Mouse (Mus musculus): Measurements from ENCODE around the gene Dand5. TPM values are rescaled to one million over a fixed set of nuclear protein-coding genes. Genes with fewer than 3 reads are reported as not detected.

Dand5 gene
- polyA plus RNA-seq, 1 experiment from 2014 or later, result 12.5 TPM

GRCm38 (mm10) chr8:84793791-84794485, 28.7 kb downstream of the Dand5 start:
- DNase-seq (ENCODE audit: low read depth, low spot score) (no peak), ATAC-seq (no peak)
- in situ Hi-C loops (cut with MboI; ENCODE audit: low pct_unique_long_range_greater_than_20kb), result no loop called here

GRCm38 (mm10) chr8:84793134-84793533, 29.5 kb downstream of the Dand5 start:
- POLR2A ChIA-PET, result no interaction called here

More at GRCm38 (mm10) chr8:84793791-84794485, 28.7 kb downstream of the Dand5 start:
- CTCF ChIA-PET, result interaction anchor here (1.3 to 1.6 kb wide), 2 partner anchors 13 to 22 kb away, joined by 3 read pairs; no protein-coding TSS in a partner anchor
- no peak for TF ChIP-seq CTCF (IDR thresholded peaks at IDR 0.05)
- H3K27me3 ChIP-seq, result no peaks in the 10 kb centered on the region
- POLR2A ChIA-PET, result no interaction called here

GRCm38 (mm10) chr8:84792429-84792947, 30.1 kb downstream of the Dand5 start:
- ATAC-seq, result no peak
- CTCF ChIA-PET, result interaction anchor here (1.6 kb wide), 1 partner anchor 12 kb away, joined by 3 read pairs; no protein-coding TSS in a partner anchor
- no peaks in the 10 kb centered on the region for H3K27me3 ChIP-seq
- DNase-seq (ENCODE audit: low read depth, low spot score), result no peak
- no peak for TF ChIP-seq CTCF (IDR thresholded peaks at IDR 0.05)
- POLR2A ChIA-PET, result no interaction called here
- in situ Hi-C loops (cut with MboI; ENCODE audit: low pct_unique_long_range_greater_than_20kb), result no loop called here

More at GRCm38 (mm10) chr8:84793134-84793533, 29.5 kb downstream of the Dand5 start:
- CTCF ChIA-PET, result interaction anchor here (1.6 kb wide), 1 partner anchor 12 kb away, joined by 3 read pairs; no protein-coding TSS in a partner anchor
- no peak for ATAC-seq
- DNase-seq (ENCODE audit: low read depth, low spot score), result no peak
- in situ Hi-C loops (cut with MboI; ENCODE audit: low pct_unique_long_range_greater_than_20kb), result no loop called here
- H3K27me3 ChIP-seq, result no peaks in the 10 kb centered on the region
- TF ChIP-seq CTCF (IDR thresholded peaks at IDR 0.05), result no peak

- ATAC-seq (no peak), DNase-seq (ENCODE audit: low read depth, low spot score) (no peak)
- TF ChIP-seq CTCF (IDR thresholded peaks at IDR 0.05), result no peak
- in situ Hi-C loops (cut with MboI; ENCODE audit: low pct_unique_long_range_greater_than_20kb), result no loop called here
- ChIA-PET POLR2A (interaction anchor here (0.7 kb wide), 1 partner anchor 11 kb away, joined by 3 read pairs; no protein-coding TSS in a partner anchor), CTCF (no interaction called here)
- H3K27me3 ChIP-seq, result no peaks in the 10 kb centered on the region
Observed at GRCm38 (mm10) chr8:84790537-84790936, 32.1 kb downstream of the Dand5 start.

- ATAC-seq, result no peak
- ChIA-PET POLR2A (no interaction called here), CTCF (no interaction called here)
- H3K27me3 ChIP-seq, result no peaks in the 10 kb centered on the region
- in situ Hi-C loops (cut with MboI; ENCODE audit: low pct_unique_long_range_greater_than_20kb), result no loop called here
- no peak for DNase-seq (ENCODE audit: low read depth, low spot score)
- no peak for TF ChIP-seq CTCF (IDR thresholded peaks at IDR 0.05)
Observed at GRCm38 (mm10) chr8:84789855-84790486, 32.7 kb downstream of the Dand5 start.

- in situ Hi-C loops (cut with MboI; ENCODE audit: low pct_unique_long_range_greater_than_20kb), result no loop called here
- ATAC-seq, result no peak
- CTCF ChIA-PET, result no interaction called here
- no peak for TF ChIP-seq CTCF (IDR thresholded peaks at IDR 0.05)
- no peak for DNase-seq (ENCODE audit: low read depth, low spot score)
- no peaks in the 10 kb centered on the region for H3K27me3 ChIP-seq
- POLR2A ChIA-PET, result no interaction called here
Observed at GRCm38 (mm10) chr8:84789345-84789744, 33.3 kb downstream of the Dand5 start.

GRCm38 (mm10) chr8:84788896-84789295, 33.7 kb downstream of the Dand5 start:
- ATAC-seq, result no peak
- ChIA-PET CTCF (no interaction called here), POLR2A (no interaction called here)
- H3K27me3 ChIP-seq, result no peaks in the 10 kb centered on the region
- no peak for DNase-seq (ENCODE audit: low read depth, low spot score)
- no peak for TF ChIP-seq CTCF (IDR thresholded peaks at IDR 0.05)
- in situ Hi-C loops (cut with MboI; ENCODE audit: low pct_unique_long_range_greater_than_20kb), result no loop called here

- TF ChIP-seq CTCF (IDR thresholded peaks at IDR 0.05), result no peak
- H3K27me3 ChIP-seq, result no peaks in the 10 kb centered on the region
- ATAC-seq (no peak), DNase-seq (ENCODE audit: low read depth, low spot score) (no peak)
- POLR2A ChIA-PET, result interaction anchor here (0.6 kb wide), 1 partner anchor 12 kb away, joined by 3 read pairs; no protein-coding TSS in a partner anchor
- in situ Hi-C loops (cut with MboI; ENCODE audit: low pct_unique_long_range_greater_than_20kb), result no loop called here
- CTCF ChIA-PET, result interaction anchor here (1.1 kb wide), 1 partner anchor 12 kb away, joined by 4 read pairs; no protein-coding TSS in a partner anchor
Observed at GRCm38 (mm10) chr8:84787523-84788302, 34.9 kb downstream of the Dand5 start.

GRCm38 (mm10) chr8:84786801-84787467, 35.7 kb downstream of the Dand5 start:
- ATAC-seq, result no peak
- no peaks in the 10 kb centered on the region for H3K27me3 ChIP-seq
- TF ChIP-seq CTCF (IDR thresholded peaks at IDR 0.05), result no peak

More at GRCm38 (mm10) chr8:84786801-84787467, 35.7 kb downstream of the Dand5 start:
- DNase-seq (ENCODE audit: low read depth, low spot score), result no peak
- in situ Hi-C loops (cut with MboI; ENCODE audit: low pct_unique_long_range_greater_than_20kb), result no loop called here
- CTCF ChIA-PET, result interaction anchor here (0.9 to 1.1 kb wide), 2 partner anchors 9 to 11 kb away, joined by 3 to 4 read pairs; no protein-coding TSS in a partner anchor
- POLR2A ChIA-PET, result interaction anchor here (0.6 kb wide), 1 partner anchor 11 kb away, joined by 3 read pairs; no protein-coding TSS in a partner anchor
